Mouse (Mus musculus): ENCODE results near the gene Tsen34.

The Tsen34 gene

DNA sequence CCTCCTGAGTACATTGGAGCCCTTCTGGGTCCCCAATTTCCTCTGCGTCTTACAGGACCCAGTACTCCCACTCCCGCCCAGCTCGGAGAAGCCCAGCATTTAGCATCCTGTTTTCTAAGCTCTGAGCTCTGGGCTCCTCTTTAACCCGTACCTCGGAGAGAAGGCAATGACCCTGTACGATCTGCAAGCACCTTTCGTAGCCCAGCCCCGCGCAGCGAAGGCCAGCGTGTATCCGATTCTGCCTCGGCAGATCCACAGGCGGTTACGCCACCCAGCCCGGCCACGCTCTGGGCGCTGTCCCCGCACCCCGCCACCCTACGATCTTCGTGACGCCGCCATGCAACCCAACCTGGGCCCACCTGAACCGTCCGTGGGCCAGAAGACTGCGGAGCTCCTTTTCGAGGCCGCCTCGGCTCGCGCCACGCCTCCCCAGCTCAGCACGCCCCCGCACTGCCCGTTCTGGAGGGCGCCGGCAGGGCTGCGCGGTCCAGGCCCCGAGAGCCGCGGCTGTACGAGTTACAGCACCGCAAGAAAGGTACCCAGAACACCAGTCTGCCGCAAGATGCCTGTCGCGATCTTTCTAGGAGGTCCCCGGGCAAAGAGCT, at the start of gene Tsen34:
Gene Tsen34, plus strand, starts transcription at position 482 of the 605 bp plus-strand sequence.
- in situ Hi-C loops (cut with MboI, MseI) = loop anchor here (25.0 kb wide), 1 partner anchor 1370 kb away; the partner anchor contains the start of genes U2af2 and Zfp580

DNA sequence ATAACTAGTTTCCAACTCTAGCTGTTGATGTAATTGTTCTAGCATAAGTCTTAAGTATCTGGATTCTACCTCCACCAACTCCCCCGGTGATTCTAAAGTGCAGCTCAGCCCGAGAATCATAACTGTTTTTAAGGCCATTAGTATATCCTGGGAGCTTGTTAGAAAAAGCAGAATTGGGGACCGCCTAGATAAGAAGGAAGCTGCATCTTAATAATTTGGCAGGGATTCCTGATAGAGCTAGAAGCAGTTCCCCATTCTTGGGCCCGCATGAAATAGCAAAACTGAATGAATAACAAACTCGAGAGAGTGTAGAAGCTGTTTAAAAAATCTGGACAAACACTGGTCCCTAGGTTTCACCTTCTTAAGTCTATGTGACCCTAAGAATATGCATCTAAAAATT, 49.3 kb upstream of the Tsen34 start:
- in situ Hi-C loops (cut with MboI, MseI) = no loop called here

DNA sequence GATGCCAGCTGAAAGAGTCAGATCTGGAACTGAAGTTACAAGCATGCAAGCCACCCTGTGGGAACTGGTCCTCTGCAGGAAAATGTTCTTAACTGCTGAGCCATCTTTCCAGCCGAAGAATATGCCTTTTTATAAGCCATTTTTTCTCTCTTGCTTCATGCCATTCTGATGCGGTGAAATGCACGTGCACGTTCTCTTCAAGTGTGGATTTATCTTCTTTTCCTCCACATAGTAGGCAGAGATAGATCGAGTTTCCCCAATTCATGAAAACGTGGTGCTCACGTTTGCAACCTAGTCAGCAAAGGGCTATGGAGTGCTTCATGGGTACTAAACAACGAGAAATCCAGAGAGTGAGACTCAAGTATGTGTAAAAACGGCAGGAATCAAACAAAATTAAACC, 48.8 kb upstream of the Tsen34 start:
- in situ Hi-C loops (cut with MboI, MseI) = no loop called here

DNA sequence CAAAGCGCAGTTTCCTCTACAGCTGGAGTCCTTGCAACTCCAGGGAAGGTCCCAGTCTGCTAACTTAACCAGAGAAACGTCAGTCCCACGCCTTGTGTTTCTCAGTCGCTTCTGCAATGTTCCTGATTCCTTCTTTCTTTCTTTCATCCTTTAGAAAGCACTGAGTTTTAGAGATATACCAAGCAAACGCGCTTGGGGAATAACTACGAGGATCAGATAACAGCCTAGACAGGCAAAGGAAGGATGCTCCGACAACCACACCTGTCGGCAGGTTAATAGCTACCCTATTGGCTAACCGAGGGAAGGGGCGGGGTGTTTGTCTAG, 48.4 kb upstream of the Tsen34 start:
- in situ Hi-C loops (cut with MboI, MseI) = no loop called here

DNA sequence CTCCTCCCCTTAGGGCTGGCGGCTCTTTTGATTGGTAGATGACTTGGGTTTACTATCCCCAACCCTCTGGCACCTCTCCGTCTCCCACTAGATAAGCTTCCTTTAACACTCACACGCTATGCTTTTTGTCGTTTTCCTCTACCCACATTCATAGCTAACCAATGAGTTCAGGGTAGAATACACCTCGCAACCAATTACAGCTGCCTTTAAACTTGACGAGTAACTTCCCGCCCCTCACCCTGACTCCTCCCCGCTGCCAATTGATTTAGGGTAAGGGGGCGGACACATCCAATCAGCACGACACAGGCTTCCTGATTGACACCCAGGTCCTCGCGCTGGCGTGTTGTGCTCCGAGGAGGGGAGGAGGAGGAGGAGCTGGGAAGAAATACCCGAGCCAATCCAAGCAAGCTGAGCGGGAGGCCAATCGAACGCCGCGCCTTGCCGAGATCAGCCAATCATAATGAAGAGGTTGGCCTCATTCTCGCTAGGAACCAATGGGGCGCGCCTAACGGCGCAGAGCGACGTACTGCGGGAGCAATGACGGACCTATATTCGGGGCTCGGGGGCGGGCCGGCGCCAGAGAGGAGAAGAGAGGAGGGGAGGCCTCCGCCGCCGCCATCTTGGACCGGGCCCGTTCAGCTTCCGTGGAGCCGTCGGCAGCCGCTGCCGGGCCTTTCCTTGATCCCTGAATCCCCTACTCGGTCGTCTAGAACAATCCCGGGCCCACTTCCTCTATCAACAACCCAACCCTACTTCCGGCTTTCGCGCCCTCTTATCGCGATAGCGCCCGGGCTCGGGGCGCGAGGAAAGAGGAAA, 47.8 kb upstream of the Tsen34 start, which contains the start of gene Cnot3:
Gene Cnot3, plus strand, starts transcription at position 597 of the 816 bp plus-strand sequence.
- in situ Hi-C loops (cut with MboI, MseI) = no loop called here

DNA sequence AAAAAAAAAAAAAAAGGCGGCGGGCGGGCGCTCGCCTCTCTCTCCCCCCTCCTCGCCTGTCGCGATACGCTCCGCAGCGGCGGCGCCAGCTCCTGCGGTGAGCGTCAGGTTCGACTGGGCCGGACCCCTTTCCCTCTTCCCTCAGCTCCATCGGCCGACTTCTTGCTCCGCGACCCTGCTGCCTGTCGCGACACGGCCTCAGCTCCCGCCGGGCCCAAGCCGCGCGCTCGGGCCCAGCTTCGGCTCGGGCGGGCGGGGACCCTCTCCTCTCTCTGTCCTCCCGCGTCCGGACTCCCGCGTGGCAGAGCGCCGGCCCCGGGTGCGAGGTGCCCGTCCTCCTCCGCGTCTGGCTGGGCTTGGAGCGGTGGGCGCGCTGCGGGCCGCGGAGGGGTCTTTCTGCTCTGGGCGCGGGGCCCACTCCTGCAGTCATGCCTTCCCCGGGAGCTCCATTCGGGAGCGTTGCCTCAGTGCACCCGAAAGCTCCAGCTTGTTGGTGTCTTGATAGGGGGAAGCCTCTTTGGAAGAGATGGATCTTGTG, 47.1 kb upstream of the Tsen34 start:
- in situ Hi-C loops (cut with MboI, MseI) = no loop called here

DNA sequence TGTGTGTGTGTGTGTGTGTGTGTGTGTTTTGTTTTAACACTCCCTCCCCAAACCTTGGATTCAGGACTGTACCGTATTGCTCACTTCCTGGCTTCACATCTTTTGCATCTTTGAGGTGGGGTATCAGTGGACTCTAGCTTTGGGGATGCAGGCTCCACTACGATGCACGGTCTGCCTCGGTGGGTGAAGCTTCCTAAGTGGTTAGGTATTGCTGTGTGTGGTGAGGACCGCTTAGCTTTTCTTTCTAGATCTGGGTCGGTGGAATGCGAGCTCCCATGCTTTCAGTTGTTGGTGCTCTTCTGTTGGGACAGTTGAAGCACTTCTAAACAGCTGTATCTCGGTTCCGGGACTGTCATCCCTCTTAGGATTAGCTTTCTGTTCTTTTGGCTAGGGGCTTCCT, 46.5 kb upstream of the Tsen34 start:
- in situ Hi-C loops (cut with MboI, MseI) = no loop called here

DNA sequence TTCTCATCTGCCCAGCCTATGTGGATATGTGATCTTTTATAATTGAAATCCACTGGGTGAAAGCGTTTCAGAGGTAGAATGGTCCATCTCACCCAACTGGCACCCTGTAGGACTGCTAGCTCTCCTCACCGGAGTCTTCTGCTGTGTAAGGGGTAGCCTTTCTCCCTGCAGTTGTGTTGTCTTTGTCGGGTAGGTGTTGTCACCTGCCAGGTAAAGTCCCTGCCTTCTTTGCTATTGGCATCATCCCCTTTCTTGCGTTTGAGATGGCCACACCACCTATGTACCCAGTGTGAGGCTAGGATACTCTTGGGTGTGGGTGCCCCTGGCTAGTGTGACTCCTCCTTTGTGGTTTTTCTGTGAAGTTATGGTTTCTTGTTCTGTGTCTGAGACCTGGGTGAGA, 46.0 kb upstream of the Tsen34 start:
- in situ Hi-C loops (cut with MboI, MseI) = no loop called here

DNA sequence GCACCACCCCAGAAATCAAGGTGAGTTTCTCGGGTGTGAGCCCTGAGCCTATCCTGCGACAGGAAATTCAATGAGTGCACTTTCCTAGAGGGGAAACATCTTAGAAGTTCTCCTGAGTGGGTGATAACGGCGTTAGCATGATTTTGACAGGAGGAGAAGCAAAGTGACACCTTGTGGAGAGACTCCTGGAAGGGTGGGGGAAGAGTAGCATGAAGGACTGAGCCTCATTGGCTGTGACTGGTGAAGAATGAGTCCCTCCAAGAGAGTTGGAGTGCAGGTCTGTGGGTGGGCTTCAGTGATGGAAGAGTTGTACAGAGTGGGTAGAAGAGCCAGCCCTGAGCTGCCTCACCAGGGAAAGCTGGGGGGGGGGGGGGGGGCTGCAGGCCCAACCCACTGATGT, 35.7 kb upstream of the Tsen34 start:
- in situ Hi-C loops (cut with MboI, MseI) = loop anchor here (25.0 kb wide), 1 partner anchor 1005 kb away; the partner anchor contains the start of gene Ppp6r1

DNA sequence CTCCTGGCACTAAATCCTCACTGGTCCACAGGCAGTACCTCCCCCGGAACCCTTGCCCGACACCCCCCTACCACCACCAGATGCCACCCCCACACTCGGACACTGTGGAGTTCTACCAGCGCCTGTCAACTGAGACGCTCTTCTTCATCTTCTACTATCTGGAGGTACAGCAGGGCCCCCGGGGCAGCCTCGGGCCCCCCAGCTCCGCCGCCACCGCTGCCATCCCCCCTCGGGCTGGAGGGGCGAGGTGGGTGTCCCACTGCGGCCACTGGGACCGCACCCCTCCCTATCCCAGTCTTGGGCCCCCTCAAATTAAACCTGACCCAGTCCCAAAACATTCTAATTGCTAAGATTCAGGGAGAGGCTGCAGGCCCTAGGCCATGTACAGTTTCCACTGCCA, 34.1 kb upstream of the Tsen34 start:
- in situ Hi-C loops (cut with MboI, MseI) = loop anchor here (25.0 kb wide), 1 partner anchor 1004 kb away; the partner anchor contains the start of gene Ppp6r1

DNA sequence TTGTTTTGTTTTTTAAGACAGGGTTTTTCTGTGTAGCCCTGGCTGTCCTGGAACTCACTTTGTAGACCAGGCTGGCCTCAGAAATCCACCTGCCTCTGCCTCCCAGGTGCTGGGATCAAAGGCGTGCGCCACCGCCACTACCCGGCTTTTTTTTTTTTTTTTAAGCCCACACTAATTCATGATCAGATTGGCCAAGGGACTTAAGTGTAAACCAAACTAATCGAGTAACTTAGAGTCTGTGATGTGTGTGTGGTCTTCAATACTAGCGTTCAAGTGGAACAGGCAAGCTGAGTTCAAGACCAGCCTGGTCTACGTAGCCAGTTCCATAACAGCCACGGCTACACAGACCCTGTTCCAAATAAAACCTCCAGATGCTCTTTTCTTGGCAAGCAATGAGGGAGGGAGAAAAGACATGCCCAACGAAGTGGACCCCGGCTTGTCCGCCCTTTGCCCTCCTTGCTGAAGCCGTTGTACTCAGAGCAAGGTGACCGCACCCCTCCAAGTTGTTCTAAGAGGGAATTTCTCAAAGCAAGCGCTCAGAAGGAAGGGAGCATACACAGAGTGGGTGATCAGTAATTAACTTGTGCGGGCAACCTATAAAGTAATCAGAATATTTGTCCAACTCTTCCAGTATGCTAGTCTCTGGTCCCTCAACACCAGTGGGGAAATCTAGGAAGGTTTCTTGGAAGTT, 28.0 kb upstream of the Tsen34 start:
- in situ Hi-C loops (cut with MboI, MseI) = loop anchor here (25.0 kb wide), 1 partner anchor 998 kb away; the partner anchor contains the start of gene Ppp6r1

DNA sequence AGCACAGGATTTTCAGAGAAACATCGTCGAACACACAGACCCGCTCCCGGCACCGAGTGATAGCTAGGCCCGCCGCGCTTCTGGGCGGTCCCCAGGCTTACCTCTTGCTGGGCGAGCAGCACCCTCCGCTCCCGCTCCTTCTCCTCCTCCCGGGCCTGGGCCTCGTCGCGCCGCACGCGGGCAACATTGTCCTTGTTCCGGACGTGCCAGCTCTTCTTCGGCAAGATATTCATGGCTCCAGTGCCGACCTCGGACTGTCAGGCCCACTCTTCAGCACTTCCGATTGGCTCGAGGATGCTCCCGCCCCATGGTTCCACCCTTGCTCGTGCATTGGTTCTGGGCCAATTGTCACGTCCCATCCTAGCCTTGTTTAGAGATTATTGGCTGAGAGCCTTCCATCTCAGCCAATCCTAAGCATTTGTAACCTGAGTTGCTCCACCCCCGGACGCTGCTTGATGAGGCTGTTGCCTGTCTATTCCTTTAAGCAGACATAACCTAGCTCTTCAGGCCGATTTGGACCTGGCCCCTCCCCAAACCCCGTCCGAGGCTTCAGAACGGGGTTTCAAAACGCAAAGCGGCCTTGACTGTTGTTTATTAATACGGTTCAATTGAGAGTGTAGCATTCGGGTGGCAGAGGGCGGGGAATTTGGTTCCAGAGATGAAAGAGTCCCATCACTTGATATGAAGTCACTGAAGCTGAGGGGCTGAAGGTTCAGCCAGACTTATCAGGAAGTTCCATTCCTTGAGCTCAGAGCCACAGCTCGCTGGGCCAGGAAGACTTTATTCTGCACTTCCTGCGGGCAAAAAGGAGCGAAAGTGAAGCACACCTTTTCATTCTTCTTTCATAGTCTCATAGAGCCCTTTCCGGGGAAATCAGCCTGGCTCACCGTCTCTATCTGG, 27.2 kb upstream of the Tsen34 start, which contains the start of gene Leng1:
Gene Leng1, minus strand, starts transcription at position 626 of the 900 bp plus-strand sequence.
- in situ Hi-C loops (cut with MboI, MseI) = loop anchor here (25.0 kb wide), 1 partner anchor 997 kb away; the partner anchor contains the start of gene Ppp6r1

DNA sequence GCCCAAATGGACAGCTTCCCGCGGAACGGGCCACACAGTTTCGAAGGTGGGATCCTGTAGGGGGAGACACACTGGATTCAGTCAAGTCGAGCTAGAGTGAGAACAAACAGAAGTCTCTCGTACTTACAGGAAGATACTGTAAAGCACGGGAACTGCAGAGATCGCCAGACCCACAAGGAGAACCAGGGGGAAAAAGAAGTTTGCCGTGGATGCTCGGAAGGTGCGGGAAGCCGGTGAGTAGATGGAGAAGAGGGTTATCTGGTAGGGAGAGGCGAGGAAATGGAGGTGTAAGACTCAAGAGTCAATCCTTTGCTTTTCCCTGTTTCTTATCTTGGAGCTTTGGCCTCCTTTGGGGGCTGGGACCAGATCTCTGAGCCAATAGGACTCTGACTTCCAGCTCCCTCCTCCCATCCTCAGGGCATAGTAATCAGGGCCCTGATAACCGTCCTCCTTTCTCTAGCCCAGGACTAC, 25.7 kb upstream of the Tsen34 start:
- in situ Hi-C loops (cut with MboI, MseI) = loop anchor here (25.0 kb wide), 1 partner anchor 995 kb away; the partner anchor contains the start of gene Ppp6r1

DNA sequence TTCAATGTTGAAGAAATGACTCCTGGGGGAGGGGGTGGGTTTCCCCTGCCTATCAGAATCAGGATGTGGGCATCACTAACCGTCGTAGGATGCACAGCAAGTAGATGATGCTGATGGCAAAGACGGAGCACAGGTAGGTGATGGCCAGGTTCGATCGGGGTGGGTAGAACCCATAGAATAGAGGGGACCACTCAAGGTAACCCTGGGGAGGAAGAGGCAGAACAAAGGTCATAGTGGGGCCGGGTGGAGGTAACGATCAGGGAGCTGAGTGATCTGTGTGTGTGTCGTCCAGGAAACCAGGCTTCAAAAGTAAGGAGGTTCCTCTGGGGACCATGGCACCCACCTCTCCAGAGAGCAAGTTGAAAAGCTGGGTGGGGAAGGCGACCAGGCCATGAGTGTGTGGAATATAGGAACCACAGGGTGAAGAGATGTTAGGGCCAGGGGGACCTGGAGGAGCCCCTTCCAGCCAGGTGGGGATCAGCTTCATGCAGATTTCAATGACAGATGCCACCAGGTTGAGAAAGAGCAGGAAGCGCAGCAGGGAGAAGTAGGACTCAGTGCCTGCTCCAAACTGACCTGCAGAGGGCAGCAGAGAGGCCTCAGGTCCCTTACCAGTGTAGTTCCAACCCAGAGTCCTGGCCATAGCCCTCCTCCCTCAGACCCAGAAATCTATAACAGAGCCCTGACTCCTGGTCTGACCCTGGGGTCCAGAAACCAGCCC, 18.0 kb upstream of the Tsen34 start:
- in situ Hi-C loops (cut with MboI, MseI) = loop anchor here (25.0 kb wide), 2 partner anchors 988 to 1388 kb away; partner anchors contain the start of genes Ppp6r1, U2af2 and Zfp580

DNA sequence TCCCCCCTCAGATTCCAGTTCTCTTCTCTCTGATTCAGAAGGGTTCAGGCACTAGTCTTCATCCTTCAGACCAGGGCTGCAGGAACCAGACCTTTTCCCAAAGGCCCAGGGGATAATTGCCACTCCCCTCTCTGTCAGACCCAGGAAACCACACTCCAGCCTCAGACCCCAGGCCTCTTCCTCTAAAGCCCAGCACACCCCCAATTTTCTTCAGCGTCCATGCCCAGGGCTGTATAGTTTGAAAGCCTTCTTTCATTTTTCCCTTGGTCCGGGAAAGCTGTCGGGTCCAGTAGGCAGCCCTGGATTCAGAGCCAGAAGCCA, 17.5 kb upstream of the Tsen34 start:
- in situ Hi-C loops (cut with MboI, MseI) = loop anchor here (25.0 kb wide), 1 partner anchor 1387 kb away; the partner anchor contains the start of genes U2af2 and Zfp580

DNA sequence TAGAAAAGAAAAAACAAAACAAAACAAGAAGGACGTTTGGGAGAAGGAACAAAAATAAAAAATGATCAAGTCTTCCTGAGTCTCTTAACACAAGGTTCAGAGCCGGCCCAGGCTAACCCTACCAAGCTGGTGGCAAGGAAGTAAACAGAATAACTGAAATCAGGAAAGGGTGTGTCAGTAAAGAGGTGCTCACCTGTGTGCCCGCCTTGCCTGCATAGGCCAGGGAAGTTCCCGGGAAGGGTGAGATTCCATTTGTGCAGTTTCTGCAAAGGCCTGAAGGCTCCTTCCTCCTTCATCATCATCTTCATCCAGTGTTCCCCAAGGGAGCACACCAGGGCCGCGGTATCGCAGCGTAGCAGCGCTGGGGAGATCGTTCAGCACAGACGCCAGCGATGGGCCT, 16.3 kb upstream of the Tsen34 start:
- in situ Hi-C loops (cut with MboI, MseI) = loop anchor here (25.0 kb wide), 1 partner anchor 1386 kb away; the partner anchor contains the start of genes U2af2 and Zfp580

DNA sequence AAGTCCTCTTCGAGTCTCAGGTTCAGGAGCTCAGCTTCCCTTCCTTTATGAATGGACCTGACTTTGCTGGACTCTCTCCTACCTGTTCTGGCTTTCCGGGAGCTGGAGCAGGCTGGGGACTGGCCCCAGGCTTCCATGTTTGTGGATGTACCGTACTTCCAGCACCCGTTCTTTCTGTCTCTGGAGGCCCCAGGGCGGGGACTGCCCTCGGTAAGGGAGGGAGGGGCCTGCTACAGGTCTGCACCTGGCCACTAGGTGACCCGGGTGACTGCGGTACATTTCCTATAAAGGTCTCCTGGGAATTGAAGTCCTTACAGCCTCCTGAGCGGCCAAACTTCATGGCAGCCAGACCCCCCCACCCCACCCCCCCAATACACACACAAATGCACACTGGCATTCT, 15.3 kb upstream of the Tsen34 start, which contains the start of gene Tmc4:
Gene Tmc4, minus strand, starts transcription at position 212 of the 400 bp plus-strand sequence.
- in situ Hi-C loops (cut with MboI, MseI) = loop anchor here (25.0 kb wide), 1 partner anchor 1385 kb away; the partner anchor contains the start of genes U2af2 and Zfp580

DNA sequence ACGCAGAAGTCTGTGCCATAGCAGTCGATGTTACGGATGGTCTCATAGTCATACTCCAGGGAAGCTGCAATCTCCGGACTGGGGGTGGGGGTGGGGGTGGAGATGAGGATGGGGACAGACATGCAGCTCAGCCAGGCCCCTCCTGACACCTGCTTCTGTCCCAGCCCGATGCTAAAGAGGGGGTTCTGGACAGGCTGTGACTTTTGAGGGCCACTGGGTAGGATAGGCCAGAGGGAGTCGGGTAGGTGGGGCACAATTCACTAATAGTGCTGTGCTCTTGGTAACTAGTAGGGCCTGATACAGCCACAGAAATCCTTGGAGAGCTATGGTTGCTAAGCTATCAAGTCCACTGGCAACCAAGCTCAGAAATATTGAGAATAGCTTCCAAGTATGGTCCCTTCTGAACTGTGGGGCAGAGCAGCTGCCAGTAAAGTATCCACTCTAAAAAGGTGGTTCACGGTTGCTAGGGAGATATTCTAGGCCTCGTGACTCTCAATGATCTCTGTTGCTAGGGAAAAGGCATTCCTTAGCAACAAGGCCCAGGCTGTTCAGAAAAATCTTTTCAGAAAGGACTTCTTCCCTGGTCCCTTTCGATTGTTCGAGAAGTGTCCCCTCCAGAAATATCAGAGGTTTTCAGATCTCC, 8.6 kb upstream of the Tsen34 start:
- in situ Hi-C loops (cut with MboI, MseI) = loop anchor here (25.0 kb wide), 1 partner anchor 1378 kb away; the partner anchor contains the start of genes U2af2 and Zfp580

DNA sequence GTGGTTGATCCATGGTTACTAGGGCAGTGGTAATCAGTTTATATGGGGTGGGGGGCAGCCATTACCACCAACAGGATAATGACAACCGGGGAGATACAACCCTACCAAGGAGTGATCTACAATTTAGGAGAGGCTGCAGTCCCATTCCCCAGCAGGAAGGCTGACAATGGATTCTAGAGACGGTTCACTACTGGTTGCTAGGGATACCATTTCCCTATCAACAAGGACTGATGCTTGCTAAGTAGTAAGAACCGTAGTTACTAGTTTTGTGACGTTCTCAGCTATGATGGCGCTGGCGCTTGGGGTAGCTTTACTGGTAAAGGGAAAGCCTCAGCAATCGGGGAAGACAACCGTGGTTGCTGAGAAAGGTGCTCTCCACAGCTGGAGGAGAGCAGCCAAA, 8.0 kb upstream of the Tsen34 start:
- in situ Hi-C loops (cut with MboI, MseI) = loop anchor here (25.0 kb wide), 1 partner anchor 1378 kb away; the partner anchor contains the start of genes U2af2 and Zfp580

Data from T-helper 2 cell (primary cell).